Mouse (Mus musculus): Measurements from ENCODE around the gene Ldha.

GRCm38 (mm10) chr7:46852666-46853065, 11.4 kb downstream of the Ldha start:
- TF ChIP-seq CTCF (IDR thresholded peaks at IDR 0.05; ENCODE audit: low read depth) (no peak), EP300 (IDR thresholded peaks at IDR 0.05; ENCODE audit: low read depth) (no peak)

Data from liver, postnatal 0 days (tissue).